Comparison of ENCODE assay signal across 8 mouse cellular contexts in the genomic region with DNA sequence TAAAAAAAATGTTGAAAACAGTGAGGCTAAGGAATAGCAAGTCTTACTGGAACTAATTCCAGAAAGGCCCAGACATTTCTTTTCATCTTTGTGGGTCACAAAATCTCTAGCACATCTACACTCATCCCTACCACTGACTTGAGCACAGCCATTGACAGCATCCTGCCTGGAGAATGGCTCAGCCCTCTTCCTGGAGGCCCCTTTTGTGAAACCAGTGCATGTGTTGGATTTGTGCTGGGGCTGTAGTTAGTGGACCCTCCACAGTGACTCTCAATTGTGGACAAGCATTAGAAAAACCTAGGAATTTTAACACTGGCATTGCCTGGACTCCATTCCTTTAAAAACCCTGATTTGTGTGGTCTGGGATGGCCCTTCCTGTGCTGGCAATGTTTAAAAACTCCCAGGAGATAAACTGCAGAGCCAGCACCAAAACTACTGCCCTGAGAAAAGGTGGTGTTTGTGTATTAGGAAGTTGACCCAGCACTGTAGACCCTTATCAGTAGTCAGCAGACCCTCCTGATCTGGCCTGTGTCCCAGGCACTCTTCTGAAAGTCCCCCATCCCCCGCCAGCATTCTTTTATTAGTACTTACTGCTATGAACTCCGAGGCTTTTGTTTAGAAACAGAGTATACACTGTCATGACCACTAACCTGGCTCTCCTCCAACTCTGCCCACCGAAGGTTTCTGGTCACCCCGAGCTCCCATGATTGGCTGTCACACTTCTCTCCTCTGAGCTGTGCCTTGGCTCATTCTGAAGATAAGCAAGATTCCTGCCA. TPM values are rescaled to one million over a fixed set of nuclear protein-coding genes. Genes with fewer than 3 reads are reported as not detected.
DNase-seq lines count a peak whose midpoint lies in the region; ATAC-seq and TF ChIP-seq lines count a peak whose summit lies in the region.

No protein-coding gene starts in this region.

- H3K27ac ChIP-seq in midbrain, embryonic 11.5 days (ENCODE audit: low read depth, low read length) = no peak overlapping the region
- no peak overlapping the region for H3K27ac ChIP-seq in midbrain, embryonic 10.5 days (replicated peaks)
- H3K27ac ChIP-seq in heart, embryonic 14.5 days (replicated peaks in 1 of 2; ENCODE audit: control insufficient read depth in 1 of 2, insufficient read depth in 1 of 2, low read depth in 2 of 2, low read length in 2 of 2) = peak overlapping the region; percentile 93
- 0 out of 2 replicates have a peak overlapping the region, but pooled peaks have one; percentile 21 for H3K27ac ChIP-seq in liver, adult 2 months (replicated peaks; ENCODE audit: insufficient read depth, low read depth, low read length)
- H3K27ac ChIP-seq in midbrain, postnatal 0 days (ENCODE audit: low read depth, low read length) = no peak overlapping the region

- H3K27me3 ChIP-seq in midbrain, embryonic 11.5 days (ENCODE audit: control insufficient read depth, insufficient read depth, low read length) = no peaks in the 10 kb centered on the region
- no peaks in the 10 kb centered on the region for H3K27me3 ChIP-seq in midbrain, embryonic 10.5 days (ENCODE audit: low read depth, poor library complexity, severe bottlenecking)
- H3K27me3 ChIP-seq in heart, embryonic 14.5 days (ENCODE audit: control insufficient read depth, insufficient read depth, low read length) = no peaks in the 10 kb centered on the region
- no peaks in the 10 kb centered on the region for H3K27me3 ChIP-seq in liver, adult 2 months (ENCODE audit: control insufficient read depth, insufficient read depth, low read length)
- H3K27me3 ChIP-seq in midbrain, postnatal 0 days (ENCODE audit: insufficient read depth, low read length) = no peaks in the 10 kb centered on the region

- H3K9me3 ChIP-seq in midbrain, embryonic 11.5 days (ENCODE audit: control insufficient read depth, low read length) = no peaks in the 10 kb centered on the region
- H3K9me3 ChIP-seq in midbrain, embryonic 10.5 days (replicated peaks) = no peaks in the 10 kb centered on the region
- H3K9me3 ChIP-seq in heart, embryonic 14.5 days (ENCODE audit: control insufficient read depth, low read length) = no peaks in the 10 kb centered on the region
- H3K9me3 ChIP-seq in midbrain, postnatal 0 days (ENCODE audit: low read length) = no peaks in the 10 kb centered on the region

- no peak overlapping the region for H3K9ac ChIP-seq in midbrain, embryonic 11.5 days (ENCODE audit: low read length)
- no peak overlapping the region for H3K9ac ChIP-seq in heart, embryonic 14.5 days (ENCODE audit: low read length)
- H3K9ac ChIP-seq in liver, adult 2 months (ENCODE audit: low read depth, low read length) = no peak overlapping the region
- no peak overlapping the region for H3K9ac ChIP-seq in midbrain, postnatal 0 days (replicated peaks; ENCODE audit: low read length, poor library complexity, severe bottlenecking)

- H3K4me1 ChIP-seq in midbrain, embryonic 11.5 days (ENCODE audit: control insufficient read depth, insufficient read depth, low read length) = no peaks in the 10 kb centered on the region
- no peaks in the 10 kb centered on the region for H3K4me1 ChIP-seq in midbrain, embryonic 10.5 days
- H3K4me1 ChIP-seq in heart, embryonic 14.5 days (ENCODE audit: control insufficient read depth in 2 of 2, insufficient read depth in 2 of 2, low read length in 2 of 2) = peaks cover 11 to 27% of the 10 kb centered on the region in 2 experiments
- H3K4me1 ChIP-seq in liver, adult 2 months (ENCODE audit: control insufficient read depth, insufficient read depth, low read length) = no peaks in the 10 kb centered on the region
- H3K4me1 ChIP-seq in midbrain, postnatal 0 days (ENCODE audit: insufficient read depth, low read length) = no peaks in the 10 kb centered on the region

- no peaks in the 10 kb centered on the region for H3K79me2 ChIP-seq in liver, adult 2 months (ENCODE audit: control insufficient read depth, insufficient read depth, low read length)

- H3K4me3 ChIP-seq in midbrain, embryonic 11.5 days (ENCODE audit: low read depth, low read length) = no peak overlapping the region
- no peak overlapping the region for H3K4me3 ChIP-seq in midbrain, embryonic 10.5 days
- H3K4me3 ChIP-seq in heart, embryonic 14.5 days (ENCODE audit: control insufficient read depth in 1 of 2, insufficient read depth in 1 of 2, low read depth in 1 of 2, low read length in 2 of 2) = no peak overlapping the region
- no peak overlapping the region for H3K4me3 ChIP-seq in liver, adult 2 months (ENCODE audit: insufficient read depth, low read depth, low read length)
- H3K4me3 ChIP-seq in midbrain, postnatal 0 days (ENCODE audit: low read depth, low read length) = no peak overlapping the region

- 63% methylated on average over 4 of the region's 4 CpGs for WGBS in midbrain, embryonic 11.5 days
- 75% methylated on average over 4 of the region's 4 CpGs for WGBS in midbrain, embryonic 10.5 days
- whole genome bisulfite sequencing in heart, embryonic 14.5 days = 1% methylated on average over 4 of the region's 4 CpGs
- WGBS in liver, adult 2 months = 45% methylated on average over 4 of the region's 4 CpGs
- 53% methylated on average over 4 of the region's 4 CpGs for WGBS in midbrain, postnatal 0 days

- 0 out of 2 replicates have a peak, but pooled peaks have one; percentile 22 for ATAC-seq in midbrain, embryonic 11.5 days (ENCODE audit: low FRiP score)
- peak; percentile 95 for ATAC-seq in heart, embryonic 14.5 days (ENCODE audit: insufficient number of reproducible peaks, insufficient read depth, low FRiP score, low read depth)
- peak; percentile 54; the same call in 1 of the 2 replicates for ATAC-seq in midbrain, postnatal 0 days (ENCODE audit: low FRiP score)
- no peak for ATAC-seq in cerebellum, adult (ENCODE audit: insufficient number of reproducible peaks, low FRiP score, low TSS enrichment)

- H3K4me2 ChIP-seq in midbrain, embryonic 11.5 days = no peak overlapping the region
- H3K4me2 ChIP-seq in heart, embryonic 14.5 days (ENCODE audit: low read length) = peak overlapping the region; percentile 27
- no peak overlapping the region for H3K4me2 ChIP-seq in midbrain, postnatal 0 days (ENCODE audit: low read depth, low read length, poor library complexity, severe bottlenecking)

- TF ChIP-seq CTCF in liver, adult 2 months (IDR thresholded peaks at IDR 0.05; ENCODE audit: low read depth, low read length) = no peak
- no peak for TF ChIP-seq CTCF in midbrain, postnatal 0 days (IDR thresholded peaks at IDR 0.05)

- H3K36me3 ChIP-seq in midbrain, embryonic 11.5 days (ENCODE audit: control insufficient read depth, insufficient read depth, low read length) = no peaks in the 10 kb centered on the region
- H3K36me3 ChIP-seq in midbrain, embryonic 10.5 days = no peaks in the 10 kb centered on the region
- H3K36me3 ChIP-seq in heart, embryonic 14.5 days (ENCODE audit: control insufficient read depth, insufficient read depth, low read length) = no peaks in the 10 kb centered on the region
- no peaks in the 10 kb centered on the region for H3K36me3 ChIP-seq in liver, adult 2 months (ENCODE audit: control insufficient read depth, insufficient read depth, low read length)
- H3K36me3 ChIP-seq in midbrain, postnatal 0 days (ENCODE audit: insufficient read depth, low read length) = no peaks in the 10 kb centered on the region

- no peak for TF ChIP-seq POLR2A in liver, adult 2 months (IDR thresholded peaks at IDR 0.05; ENCODE audit: extremely low read depth, insufficient read depth, low read length)

- peak; percentile 62 for DNase-seq in midbrain, embryonic 11.5 days (ENCODE audit: low spot score, missing footprints)
- no peak for DNase-seq in midbrain, embryonic 10.5 days (ENCODE audit: low spot score)
- no peak for DNase-seq in liver, adult 2 months (ENCODE audit: extremely low read depth, low read depth, low spot score)
- peak; percentile 48 for DNase-seq in midbrain, postnatal 0 days (ENCODE audit: low spot score)
- no peak for DNase-seq in cerebellum, adult 18-20 months
- DNase-seq in layer of hippocampus, adult 8-10 months (ENCODE audit: low spot score in 2 of 2) = no peak

RNA-seq across cellular contexts. Expression of a gene that starts 15.7 kb away (rescaled TPM):
- polyA plus RNA-seq in midbrain, embryonic 11.5 days (2014; fragmentation: Nextera tagmentation; extraction: Ambion mirVana) = 43.2 and 48.6 TPM in 2 replicates
- 49.3 and 53.2 TPM in 2 replicates for polyA plus RNA-seq in midbrain, embryonic 10.5 days (2016; fragmentation: Nextera tagmentation; extraction: Ambion mirVana)
- polyA plus RNA-seq in heart, embryonic 14.5 days (2014; fragmentation: Nextera tagmentation; extraction: Ambion mirVana) = 79.7 and 84.8 TPM in 2 replicates
- total RNA-seq in liver, adult 2 months (2014; rRNA removed) = 25.8 and 33.2 TPM in 2 replicates
- 34.0 and 54.6 TPM in 2 replicates for polyA plus RNA-seq in liver, adult 2 months (2012; rRNA removed)
- total RNA-seq in midbrain, postnatal 0 days (2014; rRNA removed) = 36.2 and 38.6 TPM in 2 replicates
- 40.4 and 40.8 TPM in 2 replicates for polyA plus RNA-seq in midbrain, postnatal 0 days (2015; fragmentation: Nextera tagmentation; extraction: Ambion mirVana)
- total RNA-seq in layer of hippocampus, adult 8-10 months (2022) = 10 to 100 TPM; 12.5 to 16.6 (median 13.3) TPM

Comparison
In these comparisons a context has a peak if more than half of its experiments do, and no peak if none do; other contexts are left out.
1. DNase-seq: peak in midbrain, embryonic 11.5 days (single experiment) and midbrain, postnatal 0 days (single experiment); none in midbrain, embryonic 10.5 days (single experiment), liver, adult 2 months (single experiment), cerebellum, adult 18-20 months (0 of 2) and layer of hippocampus, adult 8-10 months (0 of 2).
2. H3K27ac ChIP-seq: peak in heart, embryonic 14.5 days (2 of 2) and liver, adult 2 months (single experiment); none in midbrain, embryonic 11.5 days (single experiment), midbrain, embryonic 10.5 days (single experiment) and midbrain, postnatal 0 days (single experiment).